Mouse (Mus musculus): ENCODE results near the gene Grid2. TPM values are rescaled to one million over a fixed set of nuclear protein-coding genes. Genes with fewer than 3 reads are reported as not detected.

The Grid2 gene
- polyA plus RNA-seq, 1 experiment: not detected

DNA sequence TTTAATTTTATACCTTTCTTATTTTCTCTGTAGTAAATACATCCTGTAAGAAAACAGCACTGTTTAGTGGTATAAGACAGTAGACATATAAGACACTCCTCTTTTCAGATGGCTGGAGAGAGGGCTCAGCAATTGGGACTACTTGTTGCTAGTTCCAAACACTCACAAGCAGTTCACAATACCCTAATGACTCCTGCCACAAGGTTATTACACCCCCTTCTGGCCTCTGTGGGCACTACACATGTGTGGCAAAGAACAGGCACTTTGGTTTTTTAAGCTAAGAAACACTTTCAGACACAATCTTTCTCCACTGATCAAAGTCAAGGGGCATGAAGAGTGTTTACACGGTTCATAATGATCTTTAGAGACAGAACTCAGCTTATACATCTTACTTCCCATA, 1352.3 kb downstream of the Grid2 start:
- TF ChIP-seq GATA1 (IDR thresholded peaks at IDR 0.05; ENCODE audit: low read length) (no peak), TAL1 (IDR thresholded peaks at IDR 0.05; ENCODE audit: low read length) (no peak)
- no peaks in the 10 kb centered on the region for H3K27me3 ChIP-seq (ENCODE audit: control insufficient read depth)
- no peaks in the 10 kb centered on the region for H3K4me1 ChIP-seq (ENCODE audit: control insufficient read depth)
- H3K4me3 ChIP-seq (replicated peaks): no peak overlapping the region
- H3K9me3 ChIP-seq (ENCODE audit: control insufficient read depth, low read length): no peaks in the 10 kb centered on the region
- H3K36me3 ChIP-seq (ENCODE audit: control insufficient read depth): no peaks in the 10 kb centered on the region

- Histone ChIP-seq H3K4me1 (ENCODE audit: control insufficient read depth) (no peaks in the 10 kb centered on the region), H3K4me3 (replicated peaks) (no peak overlapping the region), H3K9me3 (ENCODE audit: control insufficient read depth, low read length) (no peaks in the 10 kb centered on the region), H3K27me3 (ENCODE audit: control insufficient read depth) (no peaks in the 10 kb centered on the region), H3K36me3 (ENCODE audit: control insufficient read depth) (no peaks in the 10 kb centered on the region)
- no peak for TF ChIP-seq TAL1 (IDR thresholded peaks at IDR 0.05; ENCODE audit: low read length)
- no peak for TF ChIP-seq GATA1 (IDR thresholded peaks at IDR 0.05; ENCODE audit: low read length)
These were observed 1361.2 kb downstream of the Grid2 start for GRCm38 (mm10) chr6:64616843-64617242.

GRCm38 (mm10) chr6:64617417-64618135, 1361.9 kb downstream of the Grid2 start:
- Histone ChIP-seq H3K4me3 (replicated peaks) (no peak overlapping the region), H3K4me1 (ENCODE audit: control insufficient read depth) (no peaks in the 10 kb centered on the region), H3K36me3 (ENCODE audit: control insufficient read depth) (no peaks in the 10 kb centered on the region), H3K9me3 (ENCODE audit: control insufficient read depth, low read length) (no peaks in the 10 kb centered on the region), H3K27me3 (ENCODE audit: control insufficient read depth) (no peaks in the 10 kb centered on the region)
- TF ChIP-seq TAL1 (IDR thresholded peaks at IDR 0.05; ENCODE audit: low read length) (no peak), GATA1 (IDR thresholded peaks at IDR 0.05; ENCODE audit: low read length) (no peak)

GRCm38 (mm10) chr6:64623404-64623803, 1367.7 kb downstream of the Grid2 start:
- H3K4me3 ChIP-seq (replicated peaks): no peak overlapping the region
- H3K27me3 ChIP-seq (ENCODE audit: control insufficient read depth): no peaks in the 10 kb centered on the region
- H3K4me1 ChIP-seq (ENCODE audit: control insufficient read depth): no peaks in the 10 kb centered on the region
- TF ChIP-seq TAL1 (IDR thresholded peaks at IDR 0.05; ENCODE audit: low read length) (no peak), GATA1 (IDR thresholded peaks at IDR 0.05; ENCODE audit: low read length) (no peak)
- H3K36me3 ChIP-seq (ENCODE audit: control insufficient read depth): no peaks in the 10 kb centered on the region
- no peaks in the 10 kb centered on the region for H3K9me3 ChIP-seq (ENCODE audit: control insufficient read depth, low read length)

GRCm38 (mm10) chr6:64647661-64648060, 1392.0 kb downstream of the Grid2 start:
- H3K4me1 ChIP-seq (ENCODE audit: control insufficient read depth): no peaks in the 10 kb centered on the region
- H3K9me3 ChIP-seq (ENCODE audit: control insufficient read depth, low read length): no peaks in the 10 kb centered on the region; the same call in 1 of the 2 replicates
- no peaks in the 10 kb centered on the region for H3K27me3 ChIP-seq (ENCODE audit: control insufficient read depth)
- H3K36me3 ChIP-seq (ENCODE audit: control insufficient read depth): no peaks in the 10 kb centered on the region
- no peak for TF ChIP-seq TAL1 (IDR thresholded peaks at IDR 0.05; ENCODE audit: low read length)
- TF ChIP-seq GATA1 (IDR thresholded peaks at IDR 0.05; ENCODE audit: low read length): no peak
- no peak overlapping the region for H3K4me3 ChIP-seq (replicated peaks)

- TF ChIP-seq TAL1 (IDR thresholded peaks at IDR 0.05; ENCODE audit: low read length): no peak
- TF ChIP-seq GATA1 (IDR thresholded peaks at IDR 0.05; ENCODE audit: low read length): no peak
- Histone ChIP-seq H3K36me3 (ENCODE audit: control insufficient read depth) (no peaks in the 10 kb centered on the region), H3K27me3 (ENCODE audit: control insufficient read depth) (no peaks in the 10 kb centered on the region), H3K4me3 (replicated peaks) (no peak overlapping the region), H3K4me1 (ENCODE audit: control insufficient read depth) (no peaks in the 10 kb centered on the region), H3K9me3 (ENCODE audit: control insufficient read depth, low read length) (no peaks in the 10 kb centered on the region; the same call in 1 of the 2 replicates)
These were observed 1392.5 kb downstream of the Grid2 start for GRCm38 (mm10) chr6:64648196-64648595.

DNA sequence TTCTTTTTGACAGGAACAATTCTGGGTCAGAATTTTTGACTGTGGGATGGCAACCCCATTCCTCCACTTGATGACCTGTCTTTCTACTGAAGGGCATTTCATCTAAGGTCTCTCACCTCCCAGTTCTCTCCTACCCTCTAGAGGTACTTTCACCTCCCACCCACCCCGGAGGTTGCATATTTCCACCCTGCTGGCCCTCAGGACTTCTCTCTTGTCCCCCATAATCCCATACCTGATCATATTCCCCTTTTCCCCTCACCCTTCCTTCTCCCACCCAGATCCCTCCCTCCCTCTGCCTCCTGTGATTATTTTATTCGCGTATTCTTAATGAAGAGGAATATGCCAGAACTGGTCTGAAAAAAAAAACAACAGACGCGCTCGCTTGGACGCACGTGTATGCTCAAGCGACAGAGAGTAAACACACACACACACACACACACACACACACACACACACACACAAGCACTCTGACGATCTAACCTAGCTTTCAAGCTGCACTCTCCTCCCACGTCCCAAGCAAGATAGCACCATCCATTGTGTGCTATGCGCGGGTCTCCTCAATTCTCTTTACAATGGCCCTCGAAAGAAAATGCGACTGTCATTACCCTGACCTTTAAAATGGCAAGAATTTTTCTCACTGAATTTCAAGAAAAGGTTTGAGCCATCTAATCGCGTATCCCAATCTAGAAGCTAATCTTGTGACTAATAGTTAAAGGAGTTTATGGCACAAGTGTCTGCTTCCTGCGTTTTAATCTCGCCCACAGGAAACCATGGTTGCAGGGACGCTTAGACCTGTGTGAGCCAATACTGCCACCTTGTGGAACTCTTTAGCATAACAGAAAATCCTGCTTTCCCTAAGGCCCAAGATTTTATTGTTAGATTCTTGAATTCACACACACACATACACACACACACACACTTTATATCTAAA, 1393.9 kb downstream of the Grid2 start:
- H3K4me3 ChIP-seq (replicated peaks): no peak overlapping the region

DNA sequence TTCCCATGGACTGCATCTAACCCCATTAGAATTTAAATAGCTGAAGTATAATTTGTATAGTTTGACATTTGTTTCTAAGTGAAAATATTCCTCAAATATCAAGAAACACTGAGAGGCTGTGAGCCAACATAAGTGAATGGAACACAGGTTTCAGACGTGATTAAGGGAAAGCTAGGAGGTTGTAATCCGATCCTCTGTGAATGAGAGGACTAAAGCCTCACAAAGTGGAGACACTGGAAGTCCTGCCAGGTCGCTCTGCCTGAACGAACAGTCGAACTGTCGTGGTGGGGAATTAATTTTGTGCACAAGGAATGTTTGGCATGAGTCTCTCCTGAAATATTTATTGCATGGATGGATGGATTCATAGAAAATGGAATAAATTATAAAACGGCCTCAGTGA, 1395.1 kb downstream of the Grid2 start:
- Histone ChIP-seq H3K4me3 (replicated peaks) (no peak overlapping the region), H3K9me3 (ENCODE audit: control insufficient read depth, low read length) (no peaks in the 10 kb centered on the region), H3K27me3 (ENCODE audit: control insufficient read depth) (no peaks in the 10 kb centered on the region), H3K4me1 (ENCODE audit: control insufficient read depth) (no peaks in the 10 kb centered on the region), H3K36me3 (ENCODE audit: control insufficient read depth) (no peaks in the 10 kb centered on the region)
- TF ChIP-seq TAL1 (IDR thresholded peaks at IDR 0.05; ENCODE audit: low read length): no peak
- TF ChIP-seq GATA1 (IDR thresholded peaks at IDR 0.05; ENCODE audit: low read length): no peak

More for the DNA sequence above, 1393.9 kb downstream of the Grid2 start:
- Histone ChIP-seq H3K4me1 (ENCODE audit: control insufficient read depth) (no peaks in the 10 kb centered on the region), H3K9me3 (ENCODE audit: control insufficient read depth, low read length) (no peaks in the 10 kb centered on the region), H3K36me3 (ENCODE audit: control insufficient read depth) (no peaks in the 10 kb centered on the region), H3K27me3 (ENCODE audit: control insufficient read depth) (no peaks in the 10 kb centered on the region)
- no peak for TF ChIP-seq GATA1 (IDR thresholded peaks at IDR 0.05; ENCODE audit: low read length)
- no peak for TF ChIP-seq TAL1 (IDR thresholded peaks at IDR 0.05; ENCODE audit: low read length)

- H3K9me3 ChIP-seq (ENCODE audit: control insufficient read depth, low read length): peaks cover 2% of the 10 kb centered on the region; the same call in 1 of the 2 replicates
- TF ChIP-seq TAL1 (IDR thresholded peaks at IDR 0.05; ENCODE audit: low read length) (no peak), GATA1 (IDR thresholded peaks at IDR 0.05; ENCODE audit: low read length) (no peak)
- H3K27me3 ChIP-seq (ENCODE audit: control insufficient read depth): no peaks in the 10 kb centered on the region
- H3K36me3 ChIP-seq (ENCODE audit: control insufficient read depth): no peaks in the 10 kb centered on the region
- no peaks in the 10 kb centered on the region for H3K4me1 ChIP-seq (ENCODE audit: control insufficient read depth)
- no peak overlapping the region for H3K4me3 ChIP-seq (replicated peaks)
These were observed 1415.3 kb downstream of the Grid2 start for GRCm38 (mm10) chr6:64671010-64671409.

All from erythroblast, embryonic 14.5 days (primary cell).